Mouse (Mus musculus) cerebellum, postnatal 10 days (tissue): Measurements from ENCODE around the gene Esp15.
"Not testable (repeated sequence)": the region's sequence is repeated elsewhere in the genome, so short reads cannot be mapped to it uniquely, and the experiment has no call there.

Experiments
- DNase-seq, 2 experiments: peaks; one replicate each; pipeline ENCODE4 v3.0.0; 2021; ENCODE audit warnings: mixed read lengths in 2 of 2

Gene Esp15

DNA sequence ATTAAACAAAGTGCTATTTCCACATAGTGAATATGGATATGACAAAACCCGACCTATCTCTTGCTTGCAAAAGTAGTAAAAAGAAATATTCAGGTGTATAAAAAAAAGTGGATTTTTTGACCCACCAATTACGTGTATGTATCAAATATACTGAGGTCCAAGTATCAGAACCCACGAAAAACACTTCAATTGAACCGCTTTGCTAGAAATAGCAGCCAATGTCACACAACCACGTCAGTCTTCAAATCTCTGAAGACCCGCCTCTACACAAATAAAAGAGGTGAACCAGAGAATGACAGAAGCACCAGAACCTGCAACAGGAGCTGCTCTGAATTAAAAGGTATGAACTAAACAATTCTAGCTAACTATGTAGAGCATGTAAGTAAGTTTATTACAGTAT lies at the start of gene Esp15:
Gene Esp15, plus strand, starts transcription at position 301 of the 400 bp plus-strand sequence.
- not testable (repeated sequence) for DNase-seq

DNA sequence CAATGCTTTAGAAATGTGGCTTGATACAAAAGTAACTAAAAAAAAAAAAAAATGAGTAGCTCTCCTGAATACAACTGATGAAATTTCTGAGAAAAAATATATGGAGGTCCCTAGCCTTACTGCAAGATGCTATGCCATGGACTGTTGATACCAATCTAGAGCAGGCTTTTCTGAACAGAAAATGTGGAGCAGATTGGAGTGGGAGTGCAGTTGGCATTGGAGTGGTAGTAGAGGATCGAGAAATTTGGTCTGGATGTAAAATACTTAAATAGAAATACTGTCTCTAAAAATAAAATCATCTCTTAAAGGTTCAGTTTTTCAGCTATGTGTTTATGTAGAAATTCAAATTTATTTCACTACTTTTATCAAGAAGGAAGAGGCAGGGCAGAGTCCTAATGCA lies 49.2 kb upstream of the Esp15 start:
- no peak for DNase-seq
